Mouse (Mus musculus) cerebellum, adult 9-11 months (tissue): Measurements from ENCODE around the gene 4933425L06Rik.
A peak's percentile ranks its signal among the peaks of the same experiment; 100 is the strongest.

Experiments used
- DNase-seq: peaks from one replicate; pipeline ENCODE4 v3.0.0; 2022

4933425L06Rik gene

GRCm38 (mm10) chr13:105134397-105134796, 52.5 kb downstream of the 4933425L06Rik start:
- DNase-seq: no peak

- no peak for DNase-seq
Observed at GRCm38 (mm10) chr13:105139881-105140280, 58.0 kb downstream of the 4933425L06Rik start.

- DNase-seq: no peak
Observed at GRCm38 (mm10) chr13:105146827-105147226, 64.9 kb downstream of the 4933425L06Rik start.

DNA sequence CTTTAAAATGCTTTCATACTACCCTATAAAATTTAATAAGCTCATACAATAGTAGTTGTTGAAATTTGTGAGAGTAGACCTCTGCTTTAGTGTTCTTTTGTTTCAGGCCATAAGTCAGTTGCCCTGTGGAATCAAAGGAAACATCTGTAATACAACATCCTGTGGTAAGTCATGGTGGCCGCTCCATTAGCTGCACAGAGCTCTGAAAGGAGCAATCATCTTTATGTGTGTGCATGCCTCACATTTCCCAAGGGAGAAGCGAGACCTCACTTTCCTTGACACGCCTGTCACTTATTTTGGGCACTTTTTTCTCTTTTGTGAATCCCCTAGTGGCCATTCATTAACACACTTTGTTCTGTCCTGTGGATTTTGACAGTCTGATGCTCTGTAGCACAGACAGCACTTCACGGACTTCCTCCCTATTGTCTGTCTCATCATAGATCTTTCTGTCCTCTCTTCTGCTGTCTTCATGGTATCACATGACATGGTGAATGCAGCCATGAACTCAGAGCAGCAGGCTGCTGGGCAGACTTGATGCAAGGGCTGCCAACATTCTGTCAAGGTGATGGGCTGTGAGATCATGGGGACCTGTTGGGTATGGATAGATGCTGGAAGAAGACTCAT, 66.0 kb downstream of the 4933425L06Rik start:
- DNase-seq: no peak

GRCm38 (mm10) chr13:105150006-105150405, 68.1 kb downstream of the 4933425L06Rik start:
- no peak for DNase-seq

DNA sequence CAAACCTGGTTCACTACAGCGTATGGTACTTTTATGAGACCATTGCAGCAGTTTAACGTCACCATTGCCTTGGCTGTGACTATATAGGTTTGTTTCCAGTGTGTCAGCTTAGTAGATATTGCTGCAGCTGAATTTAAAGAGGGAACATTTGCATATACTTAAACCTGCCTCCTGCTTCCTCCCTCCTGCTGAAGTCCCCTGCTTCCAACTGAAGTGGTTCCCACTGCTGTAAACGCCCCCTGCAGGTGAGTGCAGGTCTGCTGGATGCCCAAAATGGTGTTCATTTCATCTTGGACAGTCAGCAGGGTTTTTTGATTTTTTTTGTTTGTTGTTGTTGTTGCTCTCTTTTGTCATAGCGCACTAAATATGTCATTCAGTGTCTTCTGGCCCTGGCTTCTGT, 72.0 kb downstream of the 4933425L06Rik start:
- peak; percentile 17 for DNase-seq

GRCm38 (mm10) chr13:105165441-105165840, 83.5 kb downstream of the 4933425L06Rik start:
- DNase-seq: no peak
